Mouse (Mus musculus): ENCODE data around the gene Birc2.

The Birc2 gene

DNA sequence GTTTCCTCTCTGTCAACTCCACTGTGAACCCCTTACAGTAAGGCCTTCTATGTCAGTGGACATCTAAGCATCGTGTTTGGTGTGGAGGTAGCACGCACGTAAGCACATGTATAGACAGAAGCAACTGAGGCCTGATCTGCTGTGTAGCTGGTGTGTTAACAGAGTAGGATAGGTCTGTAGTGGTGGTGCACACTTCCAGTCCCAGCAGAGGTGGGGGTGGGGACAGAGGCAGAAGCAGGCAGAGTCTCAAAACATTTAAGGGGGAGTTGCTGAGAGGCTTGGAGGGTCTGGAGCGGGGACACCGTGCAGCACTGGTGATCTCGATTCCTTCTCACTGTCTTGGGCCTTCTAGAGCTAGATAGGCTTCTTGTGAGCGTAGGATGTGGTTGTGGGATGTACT, 50.8 kb downstream of the Birc2 start:
- in situ Hi-C loops (cut with MboI, MseI) = no loop called here

DNA sequence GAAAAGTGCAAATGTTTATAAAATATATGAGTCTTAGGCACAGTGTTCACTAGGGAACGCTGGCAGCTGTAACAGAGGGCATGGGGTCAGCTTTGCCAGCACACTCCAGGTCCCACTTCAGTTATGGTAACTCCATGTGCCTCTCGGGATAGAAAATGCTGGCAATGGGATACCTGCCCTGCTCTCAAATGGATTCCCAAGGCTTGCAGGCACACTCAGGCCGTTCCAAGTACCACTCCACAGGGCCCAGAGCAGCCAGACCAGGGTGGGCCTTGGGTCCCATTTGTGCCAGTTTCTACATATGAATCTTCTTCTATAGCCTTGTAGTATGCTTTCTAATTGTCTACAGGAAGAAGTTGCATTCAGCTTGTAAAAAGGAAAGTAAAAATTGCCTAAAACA, 51.5 kb downstream of the Birc2 start:
- in situ Hi-C loops (cut with MboI, MseI) = no loop called here

DNA sequence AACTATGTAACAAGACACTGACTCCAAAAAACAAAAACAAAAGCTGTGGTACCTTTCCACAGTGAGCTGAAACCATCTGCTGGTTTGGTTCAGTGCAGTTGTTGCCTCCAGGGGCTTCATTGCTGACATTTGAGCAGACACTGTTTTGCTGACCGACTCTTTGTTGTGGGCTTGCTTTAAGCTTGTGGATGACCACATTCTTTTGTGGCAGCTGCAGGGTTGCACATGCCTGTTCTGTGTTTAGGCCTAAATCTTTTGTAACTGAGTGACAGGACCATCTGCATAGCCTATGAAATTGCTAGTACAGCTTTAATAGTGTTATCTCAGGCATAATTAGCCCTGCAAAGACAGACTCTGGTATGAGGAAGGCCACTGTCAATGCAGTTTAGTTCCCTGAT, 52.2 kb downstream of the Birc2 start:
- in situ Hi-C loops (cut with MboI, MseI) = no loop called here

DNA sequence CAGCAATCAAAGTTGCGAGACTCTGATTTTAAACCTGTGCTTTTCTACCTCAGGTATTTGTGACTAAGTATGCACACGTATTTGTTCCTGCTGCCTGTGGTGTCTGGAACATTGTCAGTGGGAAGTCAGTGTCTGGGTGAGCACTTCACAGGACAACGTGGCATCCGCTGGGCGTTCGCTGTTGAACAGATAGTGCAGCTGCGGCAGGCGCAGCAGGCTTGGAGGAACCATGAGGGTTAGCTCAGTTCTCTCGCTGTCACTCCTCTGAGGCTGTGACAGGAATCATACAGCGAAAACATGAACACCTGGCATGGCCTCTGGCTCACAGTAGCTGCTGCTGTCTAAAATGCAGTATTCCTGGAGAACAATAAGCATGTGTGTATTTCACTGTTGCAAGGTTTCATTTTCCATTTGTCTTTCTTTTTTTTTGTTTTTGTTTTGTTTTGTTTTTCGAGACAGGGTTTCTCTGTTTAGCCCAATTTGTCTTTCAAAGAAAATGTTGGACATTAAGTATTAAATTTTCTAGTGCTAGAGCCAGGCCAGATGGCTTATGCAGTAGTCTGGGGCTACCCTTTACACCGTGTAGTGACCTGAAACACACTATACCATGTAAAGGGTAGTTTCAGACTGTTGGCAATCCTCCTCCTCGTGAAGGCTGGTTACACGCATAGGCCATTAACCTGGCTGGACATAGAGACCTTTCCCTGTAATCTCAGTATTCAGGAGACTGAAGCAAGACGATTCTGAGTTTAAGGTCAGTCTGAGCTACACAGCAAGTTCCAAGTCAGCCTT, 52.8 kb downstream of the Birc2 start:
- in situ Hi-C loops (cut with MboI, MseI) = no loop called here

DNA sequence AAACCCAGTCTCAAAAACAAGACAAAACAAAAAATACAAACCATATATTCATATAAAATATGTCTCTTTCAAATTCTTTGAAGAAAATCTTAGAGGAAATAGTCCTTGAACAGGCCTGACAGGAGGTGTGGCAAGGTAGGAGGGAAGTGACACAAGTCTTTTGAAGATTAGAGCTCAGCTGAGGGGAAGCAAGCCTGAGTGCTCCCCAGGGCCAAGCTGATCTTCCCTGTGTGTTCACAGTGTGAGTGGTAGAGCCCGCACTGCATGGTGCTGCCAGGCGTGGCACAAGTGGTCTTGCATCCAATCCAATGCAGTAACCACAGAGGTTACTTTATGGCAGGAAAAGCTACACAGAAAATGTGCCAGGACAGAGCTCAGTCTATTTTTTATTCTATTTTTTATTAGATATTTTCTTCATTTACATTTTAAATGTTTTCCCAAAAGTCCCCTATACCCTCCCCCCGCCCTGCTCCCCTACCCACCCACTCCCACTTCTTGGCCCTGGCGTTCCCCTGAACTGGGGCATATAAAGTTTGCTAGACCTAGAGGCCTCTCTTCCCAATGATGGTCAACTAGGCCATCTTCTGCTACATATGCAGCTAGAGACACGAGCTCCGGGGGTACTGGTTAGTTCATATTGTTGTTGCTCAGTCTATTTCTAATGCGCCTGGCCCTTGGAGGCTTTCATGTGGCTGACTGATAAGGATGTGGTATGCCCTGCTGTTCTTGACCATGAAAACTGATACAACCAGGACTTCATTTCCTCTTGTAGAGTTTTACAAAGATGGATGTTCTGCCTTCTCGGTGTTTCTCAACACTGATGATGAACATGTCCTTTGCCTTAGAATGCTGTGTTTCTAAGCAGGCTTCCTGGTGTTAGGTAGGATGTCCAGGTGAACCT, 56.4 kb downstream of the Birc2 start:
- in situ Hi-C loops (cut with MboI, MseI) = no loop called here

DNA sequence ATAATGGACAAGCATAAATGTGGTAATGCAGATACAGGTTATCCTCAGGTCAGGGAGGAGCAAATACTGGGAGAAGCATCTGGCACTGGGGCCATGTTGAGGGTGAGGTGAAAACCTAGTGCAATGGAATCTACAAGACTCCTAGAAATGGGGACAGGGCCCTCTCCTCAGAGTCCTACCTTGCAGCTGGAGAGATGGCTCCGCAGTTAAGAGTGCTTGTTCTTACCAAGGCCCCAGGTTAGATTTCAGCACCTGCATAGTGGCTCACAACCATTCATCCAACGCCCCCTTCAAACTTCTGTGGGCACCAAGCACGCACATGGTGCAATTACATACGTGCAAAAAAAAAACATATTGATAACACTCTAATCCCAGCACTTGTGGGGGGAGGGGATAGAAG, 57.1 kb downstream of the Birc2 start:
- in situ Hi-C loops (cut with MboI, MseI) = loop anchor here (5.0 kb wide), 1 partner anchor 38 kb away; no protein-coding TSS in a partner anchor

DNA sequence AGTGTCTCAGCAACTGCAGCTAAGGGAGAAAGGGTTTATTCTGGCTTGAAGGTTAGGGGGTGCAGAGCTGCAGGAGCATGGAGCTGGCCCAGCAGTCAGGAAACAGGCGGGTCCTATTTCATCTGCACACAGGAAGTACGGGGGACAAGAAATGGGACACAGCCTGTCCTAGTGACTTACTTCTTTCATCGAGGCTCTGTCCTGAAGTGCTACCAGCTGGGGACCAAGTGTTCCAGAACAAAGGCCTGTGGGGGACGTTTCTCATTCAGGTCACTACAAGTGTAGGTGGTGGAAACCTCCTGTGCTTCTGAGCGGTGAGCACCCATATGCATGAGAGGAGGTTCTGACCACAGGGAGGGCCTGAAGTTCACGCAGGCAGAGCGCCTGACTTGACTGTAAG, 58.1 kb downstream of the Birc2 start:
- in situ Hi-C loops (cut with MboI, MseI) = loop anchor here (5.0 kb wide), 1 partner anchor 39 kb away; no protein-coding TSS in a partner anchor

DNA sequence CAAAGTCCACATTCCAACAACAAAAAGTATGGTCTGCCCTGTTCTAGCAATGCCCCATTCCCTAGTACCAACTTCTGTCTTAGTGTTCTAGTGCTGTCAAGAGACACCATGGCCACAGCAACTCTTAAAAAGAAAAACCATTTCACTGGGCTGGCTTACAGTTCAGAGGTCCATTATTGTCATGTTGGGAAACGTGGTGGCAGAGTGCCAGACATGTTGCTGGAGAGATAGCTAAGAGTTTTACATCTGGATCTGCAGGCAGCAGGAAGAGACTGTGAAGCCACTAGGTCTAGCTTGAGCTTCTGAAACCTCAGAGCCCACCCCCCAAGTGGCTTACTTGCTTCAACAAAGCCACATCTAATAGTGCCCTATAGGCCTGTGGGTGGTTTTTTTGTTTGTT, 59.2 kb downstream of the Birc2 start:
- in situ Hi-C loops (cut with MboI, MseI) = loop anchor here (5.0 kb wide), 1 partner anchor 40 kb away; no protein-coding TSS in a partner anchor

DNA sequence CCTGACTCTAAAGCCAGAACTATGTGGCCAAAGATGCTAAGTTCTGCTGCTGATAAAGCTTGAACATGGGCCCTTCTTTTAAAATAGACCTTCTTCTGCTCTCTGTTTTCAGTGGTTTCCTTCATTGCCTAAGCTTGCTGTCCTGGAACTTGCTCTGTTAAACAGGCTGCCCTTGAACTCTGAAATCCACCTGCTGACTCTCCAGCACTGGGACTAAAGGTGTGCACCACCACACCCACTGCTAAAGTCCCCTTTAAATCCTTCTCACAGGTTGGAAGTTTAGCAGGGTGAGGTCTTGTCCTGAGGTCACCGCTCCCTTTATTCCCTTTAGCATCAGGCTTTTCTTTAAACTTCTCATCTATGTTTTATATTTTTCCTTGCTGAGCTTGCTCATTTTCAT, 59.9 kb downstream of the Birc2 start:
- in situ Hi-C loops (cut with MboI, MseI) = loop anchor here (5.0 kb wide), 1 partner anchor 40 kb away; no protein-coding TSS in a partner anchor

DNA sequence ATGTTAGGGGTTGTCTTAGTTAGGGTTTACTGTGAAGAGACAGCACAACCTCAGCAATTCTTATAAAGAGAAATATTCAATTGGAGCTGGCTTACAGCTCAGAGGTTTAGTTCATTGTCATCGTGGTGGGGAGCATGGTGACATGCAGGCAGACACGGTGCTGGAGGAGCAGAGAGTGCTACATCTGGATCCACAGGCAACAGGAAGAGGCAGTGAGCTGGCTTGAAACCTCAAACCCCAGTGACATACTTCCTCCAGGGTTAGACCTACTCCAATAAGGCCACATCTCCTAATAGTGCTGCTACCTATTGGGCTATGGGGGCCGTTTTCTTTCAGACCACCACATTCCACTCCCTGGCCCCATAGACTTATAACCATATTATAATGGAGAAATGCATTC, 60.9 kb downstream of the Birc2 start:
- in situ Hi-C loops (cut with MboI, MseI) = loop anchor here (5.0 kb wide), 1 partner anchor 41 kb away; no protein-coding TSS in a partner anchor

DNA sequence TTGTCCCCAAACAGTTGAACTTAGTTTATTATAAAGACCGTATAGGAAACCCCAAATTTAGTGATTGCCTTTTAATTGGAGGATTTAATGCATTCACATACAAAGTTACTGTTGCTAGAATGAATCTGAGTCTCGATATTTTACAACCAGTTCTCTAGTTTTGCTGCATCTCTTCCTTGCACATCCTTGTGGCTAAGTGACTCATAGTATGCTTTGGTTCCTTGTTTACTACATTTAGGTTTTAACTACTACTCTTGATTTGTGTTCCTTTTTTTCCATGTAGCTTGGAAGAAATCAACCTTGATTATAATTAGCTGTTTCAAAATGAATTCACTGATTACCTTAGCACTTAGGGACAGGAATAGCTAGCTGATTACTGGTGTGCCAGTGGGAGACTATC, 61.9 kb downstream of the Birc2 start:
- in situ Hi-C loops (cut with MboI, MseI) = loop anchor here (5.0 kb wide), 1 partner anchor 42 kb away; no protein-coding TSS in a partner anchor

DNA sequence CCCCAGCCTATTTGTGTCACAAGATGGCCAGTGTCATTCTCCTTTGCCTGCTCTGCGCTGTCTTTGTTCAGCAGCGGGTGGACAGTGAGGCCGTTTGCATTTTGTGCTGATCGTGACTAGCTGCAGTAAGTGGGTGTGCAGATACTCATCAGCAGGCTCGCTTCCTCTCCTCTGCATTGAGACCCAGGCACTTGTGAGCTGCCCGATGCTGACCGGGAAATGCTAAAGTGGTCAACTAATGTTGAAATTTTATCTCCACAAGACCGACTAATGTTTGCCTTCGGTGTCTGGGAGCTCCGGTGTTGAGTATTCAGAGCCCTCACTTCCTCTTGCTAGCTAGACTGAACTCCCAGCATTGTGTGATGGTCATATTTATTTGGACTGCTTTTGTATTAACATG, 62.3 kb downstream of the Birc2 start:
- in situ Hi-C loops (cut with MboI, MseI) = no loop called here

DNA sequence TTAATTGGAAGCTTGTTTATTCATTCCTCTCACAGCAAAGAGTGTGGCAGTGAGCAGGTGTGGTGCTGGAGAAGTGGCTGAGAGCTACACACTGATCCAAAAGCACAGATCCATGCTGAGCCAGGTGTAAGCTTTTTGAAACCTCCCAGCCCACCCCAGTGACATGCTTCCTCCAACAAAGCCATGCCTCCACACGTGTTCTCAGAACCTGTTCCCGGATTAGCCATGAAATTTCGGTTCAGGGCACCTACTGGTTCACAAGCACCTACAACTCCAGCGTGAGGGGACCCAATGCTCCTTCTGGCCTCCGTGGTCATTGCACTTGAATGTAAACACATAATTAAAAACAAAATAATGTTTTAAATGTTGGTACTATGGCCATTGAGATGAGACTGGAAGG, 63.2 kb downstream of the Birc2 start:
- in situ Hi-C loops (cut with MboI, MseI) = no loop called here

DNA sequence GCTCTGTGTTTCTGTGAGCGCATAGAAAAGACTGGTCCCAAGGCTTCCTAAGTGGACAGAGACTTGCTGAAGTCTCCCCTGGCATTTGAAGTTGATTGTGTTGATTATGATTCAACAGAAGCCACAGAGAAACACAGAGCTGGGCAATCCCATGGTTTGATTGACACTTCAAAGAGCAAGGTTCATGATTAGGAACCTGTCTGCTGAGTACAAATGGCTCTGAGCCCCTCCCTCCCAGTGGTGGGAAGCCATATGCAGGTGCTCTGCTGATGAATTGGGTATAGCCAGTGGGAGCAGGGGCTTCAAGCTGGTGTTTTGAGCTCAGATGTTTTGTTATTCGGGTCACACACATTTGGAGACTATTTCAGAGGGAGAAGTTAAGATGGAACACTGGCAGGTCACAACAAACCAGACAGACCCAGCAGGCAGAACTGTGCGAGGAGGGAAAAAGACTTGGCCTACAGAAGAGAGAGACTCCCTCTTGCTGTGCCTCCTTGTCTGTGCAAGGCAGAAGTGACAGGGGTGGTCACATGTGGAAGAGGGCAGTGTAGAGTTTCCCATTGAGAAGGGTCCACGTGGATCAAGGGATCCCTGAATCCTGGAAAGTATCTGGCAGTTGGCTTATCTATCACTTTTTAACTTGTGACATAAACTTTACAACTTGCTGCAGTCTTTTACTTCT, 64.0 kb downstream of the Birc2 start:
- in situ Hi-C loops (cut with MboI, MseI) = no loop called here

DNA sequence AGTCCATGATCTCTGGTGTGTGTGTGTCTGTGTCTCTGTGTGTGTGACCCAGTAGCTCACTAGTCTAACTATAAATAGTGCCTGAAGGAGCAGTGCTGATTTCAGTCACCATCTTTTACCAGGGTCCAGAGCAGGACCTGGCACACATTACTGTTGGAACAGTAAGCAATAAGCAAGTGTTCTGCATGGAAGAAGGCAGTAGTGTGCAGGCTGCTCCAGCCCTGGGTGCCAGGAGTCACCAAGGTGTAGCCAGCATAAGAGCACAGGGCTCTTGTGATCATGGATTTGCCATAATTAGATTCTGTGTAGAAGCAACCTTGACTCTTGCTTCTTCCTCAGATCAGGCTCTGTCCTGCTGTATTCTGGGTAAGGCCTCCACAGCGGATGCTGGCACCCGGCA, 64.5 kb downstream of the Birc2 start:
- in situ Hi-C loops (cut with MboI, MseI) = no loop called here

DNA sequence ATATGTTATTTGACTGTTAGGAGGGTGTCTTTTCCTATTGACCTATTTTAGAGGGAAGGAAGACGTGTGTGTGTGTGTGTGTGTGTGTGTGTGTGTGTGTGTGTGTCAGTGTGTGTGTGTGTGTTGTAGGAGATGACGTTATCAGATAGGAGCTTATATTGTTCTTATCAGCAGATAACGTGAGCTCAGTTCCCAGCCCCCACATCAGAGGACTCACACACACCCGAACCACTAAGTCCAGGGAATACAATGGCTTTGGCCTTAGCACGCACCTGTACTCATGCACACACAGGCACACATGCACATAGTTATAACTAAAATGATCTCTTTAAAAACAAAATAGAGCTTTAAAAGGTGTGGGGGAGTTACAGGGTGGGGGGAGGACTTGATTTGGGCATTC, 67.4 kb downstream of the Birc2 start:
- in situ Hi-C loops (cut with MboI, MseI) = loop anchor here (10.0 kb wide), 1 partner anchor 105 kb away; the partner anchor contains the start of gene Birc3

DNA sequence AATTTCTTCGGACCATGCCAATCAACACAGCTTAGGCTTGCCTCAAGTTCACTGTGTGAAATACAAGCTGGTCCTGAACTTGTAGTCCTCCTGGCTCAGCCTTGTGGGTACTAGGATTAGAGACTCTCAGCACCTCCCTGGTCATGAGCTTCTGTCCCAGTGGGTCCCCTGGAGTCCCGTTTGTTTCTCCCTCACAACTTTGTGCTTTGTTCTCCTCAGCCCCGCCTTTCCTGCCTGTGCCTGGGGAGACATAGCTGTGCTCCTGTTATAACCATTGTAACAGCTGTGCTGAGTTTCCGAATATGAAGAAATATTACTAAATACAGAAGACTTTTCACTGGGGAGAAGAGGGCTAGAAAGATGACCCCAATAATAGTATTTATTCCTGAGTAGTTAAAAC, 67.8 kb downstream of the Birc2 start:
- in situ Hi-C loops (cut with MboI, MseI) = loop anchor here (10.0 kb wide), 1 partner anchor 106 kb away; the partner anchor contains the start of gene Birc3
